Mouse (Mus musculus) G1E (cell line): ENCODE measurements at regions not wholly inside any gene's neighbourhood (a gene's known extent, or its start where the extent isn't known, plus 50 kb on each side); places are given as distances from the start of the nearest gene placed in this dataset.

Experiments
- CTCF ChIP-seq: IDR thresholded peaks from 2 replicates; pipeline ENCODE4 v1.5.1; 2012; ENCODE audit warnings: low read depth, low read length, inconsistent platforms, mixed read lengths
- TAL1 ChIP-seq: conservative IDR thresholded peaks from 2 replicates; pipeline ENCODE4 v1.6.1; 2012; ENCODE audit warnings: low read depth, low read length, inconsistent platforms, mixed read lengths

- no peak for TF ChIP-seq CTCF
- TF ChIP-seq TAL1, result no peak
These were observed 104.5 kb upstream of the Npy2r start for GRCm38 (mm10) chr3:82652346-82652745.
